Mouse (Mus musculus) heart, embryonic 10.5 days (tissue): ENCODE measurements around the gene Ccdc141. TPM values are rescaled to one million over a fixed set of nuclear protein-coding genes. Genes with fewer than 3 reads are reported as not detected.
"Not testable (repeated sequence)": the region's sequence is repeated elsewhere in the genome, so short reads cannot be mapped to it uniquely, and the experiment has no call there.

Experiments used
- DNase-seq: peaks from one replicate; pipeline ENCODE4 v3.0.0-alpha.2; 2017; ENCODE audit warnings: low spot score
- H3K27ac ChIP-seq: fragments of 300-500 bp; sonication (generic); 2 replicates; pipeline ENCODE4 v1.5.1; 2016; ENCODE audit warnings: mild to moderate bottlenecking
- H3K27me3 ChIP-seq: fragments of 300-500 bp; sonication (generic); 2 replicates; pipeline ENCODE4 v1.6.1; 2016; ENCODE audit warnings: mild to moderate bottlenecking; ENCODE audit not compliant: poor library complexity, insufficient read depth, severe bottlenecking
- H3K36me3 ChIP-seq: fragments of 300-500 bp; sonication (generic); 2 replicates; pipeline ENCODE4 v1.6.1; 2016; ENCODE audit warnings: mild to moderate bottlenecking, moderate library complexity
- H3K4me1 ChIP-seq: fragments of 300-500 bp; sonication (generic); 2 replicates; pipeline ENCODE4 v1.6.1; 2016; ENCODE audit warnings: mild to moderate bottlenecking
- H3K4me3 ChIP-seq: fragments of 300-500 bp; sonication (generic); 2 replicates; pipeline ENCODE4 v1.5.1; 2016; ENCODE audit warnings: mild to moderate bottlenecking, moderate library complexity
- H3K9me3 ChIP-seq: fragments of 300-500 bp; sonication (generic); 2 replicates; pipeline ENCODE4 v1.6.1; 2016; ENCODE audit warnings: mild to moderate bottlenecking, moderate library complexity
- WGBS: fragments of 180-500 bp; shearing (Covaris S2); methylation state at CpG from one replicate; pipeline ENCODE4 v1.1.7; 2016; 5-methylcytosine and 5-hydroxymethylcytosine counted together
- polyA plus RNA-seq: library from polyadenylated mRNA; unstranded; fragments of >200 nt; fragmentation: Nextera tagmentation; extraction: Ambion mirVana; gene quantifications from 2 replicates; pipeline ENCODE4 v1.2.1, GENCODE M21; 2016

Gene Ccdc141
- polyA plus RNA-seq, 1 experiment from 2014 or later = 150 TPM

- no peak overlapping the region for H3K4me3 ChIP-seq
- H3K9me3 ChIP-seq = no peaks in the 10 kb centered on the region
- no peak overlapping the region for H3K27ac ChIP-seq
- WGBS = 78% methylated on average over 2 of the region's 2 CpGs
- H3K36me3 ChIP-seq = peaks cover 63% of the 10 kb centered on the region
- DNase-seq = no peak
- H3K27me3 ChIP-seq = no peaks in the 10 kb centered on the region
- H3K4me1 ChIP-seq = no peaks in the 10 kb centered on the region
These were observed 149.8 kb downstream of the Ccdc141 start for GRCm38 (mm10) chr2:77020649-77021048.

- 86% methylated on average over 4 of the region's 4 CpGs for WGBS
- H3K27me3 ChIP-seq = no peaks in the 10 kb centered on the region
- H3K27ac ChIP-seq = no peak overlapping the region
- H3K4me3 ChIP-seq = no peak overlapping the region
- DNase-seq = no peak
- 0 out of 2 replicates have a peak, but pooled peaks cover 3% of the 10 kb centered on the region for H3K4me1 ChIP-seq
- no peaks in the 10 kb centered on the region for H3K9me3 ChIP-seq
- peaks cover 73% of the 10 kb centered on the region for H3K36me3 ChIP-seq
These were observed 152.7 kb downstream of the Ccdc141 start for GRCm38 (mm10) chr2:77017735-77018134.

GRCm38 (mm10) chr2:77013449-77013848, 157.0 kb downstream of the Ccdc141 start:
- not testable (repeated sequence) for DNase-seq, H3K27ac ChIP-seq, H3K4me1 ChIP-seq, H3K27me3 ChIP-seq, H3K9me3 ChIP-seq, H3K4me3 ChIP-seq
- H3K36me3 ChIP-seq = peaks cover 60% of the 10 kb centered on the region
- 83% methylated on average over 6 of the region's 6 CpGs for whole genome bisulfite sequencing

GRCm38 (mm10) chr2:77011981-77012380, 158.5 kb downstream of the Ccdc141 start:
- H3K27ac ChIP-seq = no peak overlapping the region
- 61% methylated on average over 5 of the region's 5 CpGs for WGBS
- H3K36me3 ChIP-seq = peaks cover 50% of the 10 kb centered on the region
- no peaks in the 10 kb centered on the region for H3K27me3 ChIP-seq
- H3K4me3 ChIP-seq = no peak overlapping the region
- no peaks in the 10 kb centered on the region for H3K9me3 ChIP-seq
- H3K4me1 ChIP-seq = peaks cover 3% of the 10 kb centered on the region; the same call in 1 of the 2 replicates
- DNase-seq = no peak

- no peaks in the 10 kb centered on the region; the same call in 1 of the 2 replicates for H3K4me1 ChIP-seq
- H3K4me3 ChIP-seq = no peak overlapping the region
- H3K36me3 ChIP-seq = peaks cover 16% of the 10 kb centered on the region
- no peak overlapping the region for H3K27ac ChIP-seq
- H3K27me3 ChIP-seq = no peaks in the 10 kb centered on the region
- no peaks in the 10 kb centered on the region for H3K9me3 ChIP-seq
- no peak for DNase-seq
- 74% methylated on average over 7 of the region's 7 CpGs for WGBS
These were observed 163.4 kb downstream of the Ccdc141 start for GRCm38 (mm10) chr2:77007015-77007414.

GRCm38 (mm10) chr2:77003148-77003547, 167.3 kb downstream of the Ccdc141 start:
- Histone ChIP-seq H3K4me1 (peaks cover 6% of the 10 kb centered on the region; the same call in 1 of the 2 replicates), H3K36me3 (no peaks in the 10 kb centered on the region), H3K27me3 (no peaks in the 10 kb centered on the region), H3K27ac (no peak overlapping the region), H3K4me3 (no peak overlapping the region), H3K9me3 (no peaks in the 10 kb centered on the region)
- no peak for DNase-seq
- WGBS = 77% methylated on average over 2 of the region's 2 CpGs

GRCm38 (mm10) chr2:76998351-76998750, 172.1 kb downstream of the Ccdc141 start:
- 40% methylated on average over 5 of the region's 5 CpGs for WGBS
- Histone ChIP-seq H3K27ac (peak overlapping the region; percentile 52; the same call in 1 of the 2 replicates), H3K27me3 (no peaks in the 10 kb centered on the region), H3K4me3 (no peak overlapping the region), H3K36me3 (no peaks in the 10 kb centered on the region), H3K9me3 (no peaks in the 10 kb centered on the region), H3K4me1 (peaks cover 6% of the 10 kb centered on the region; the same call in 1 of the 2 replicates)
- DNase-seq = no peak

- Histone ChIP-seq H3K36me3 (no peaks in the 10 kb centered on the region), H3K4me3 (no peak overlapping the region), H3K9me3 (no peaks in the 10 kb centered on the region), H3K27me3 (no peaks in the 10 kb centered on the region), H3K4me1 (no peaks in the 10 kb centered on the region), H3K27ac (no peak overlapping the region)
- DNase-seq = no peak
- WGBS = 81% methylated on average over 5 of the region's 5 CpGs
These were observed 177.8 kb downstream of the Ccdc141 start for GRCm38 (mm10) chr2:76992493-76993201.

- H3K4me3 ChIP-seq = no peak overlapping the region
- WGBS = 85% methylated on average over 4 of the region's 4 CpGs
- H3K27me3 ChIP-seq = no peaks in the 10 kb centered on the region
- H3K36me3 ChIP-seq = no peaks in the 10 kb centered on the region
- H3K27ac ChIP-seq = no peak overlapping the region
- H3K9me3 ChIP-seq = no peaks in the 10 kb centered on the region
- H3K4me1 ChIP-seq = peaks cover 17% of the 10 kb centered on the region
- DNase-seq = no peak
These were observed 183.1 kb downstream of the Ccdc141 start for GRCm38 (mm10) chr2:76987317-76987716.

- Histone ChIP-seq H3K27ac (peak overlapping the region; percentile 89), H3K4me1 (peaks cover 17% of the 10 kb centered on the region), H3K9me3 (no peaks in the 10 kb centered on the region), H3K27me3 (no peaks in the 10 kb centered on the region), H3K36me3 (peaks cover 7% of the 10 kb centered on the region; the same call in 1 of the 2 replicates), H3K4me3 (0 out of 2 replicates have a peak overlapping the region, but pooled peaks have one; percentile 35)
- DNase-seq = no peak
- 53% methylated on average over 5 of the region's 5 CpGs for WGBS
These were observed 186.1 kb downstream of the Ccdc141 start for GRCm38 (mm10) chr2:76984384-76984783.

- peaks cover 17% of the 10 kb centered on the region for H3K4me1 ChIP-seq
- H3K9me3 ChIP-seq = no peaks in the 10 kb centered on the region
- peaks cover 7% of the 10 kb centered on the region; the same call in 1 of the 2 replicates for H3K36me3 ChIP-seq
- 15% methylated on average over 5 of the region's 5 CpGs for WGBS
- H3K27me3 ChIP-seq = no peaks in the 10 kb centered on the region
- peak overlapping the region; percentile 35 for H3K4me3 ChIP-seq
- DNase-seq = no peak
- H3K27ac ChIP-seq = peak overlapping the region; percentile 89
These were observed 186.8 kb downstream of the Ccdc141 start for GRCm38 (mm10) chr2:76983601-76984000.

- DNase-seq = peak; percentile 95
- Histone ChIP-seq H3K27ac (peak within 1 kb of the TSS; percentile 89), H3K36me3 (peaks cover 15% of the 10 kb centered on the region), H3K4me3 (peak within 1 kb of the TSS; percentile 60), H3K9me3 (no peaks in the 10 kb centered on the region), H3K4me1 (peaks cover 17% of the 10 kb centered on the region), H3K27me3 (no peaks in the 10 kb centered on the region)
- 37% methylated on average over 18 of the region's 18 CpGs for WGBS
These were observed 187.9 kb downstream of the Ccdc141 start, which contains the start of gene Ttn for GRCm38 (mm10) chr2:76982391-76983145. Gene Ttn (minus strand): TSS chr2:76982547.

GRCm38 (mm10) chr2:76981717-76982116, 188.7 kb downstream of the Ccdc141 start:
- peaks cover 24% of the 10 kb centered on the region for H3K36me3 ChIP-seq
- WGBS = 26% methylated on average over 5 of the region's 5 CpGs
- H3K4me1 ChIP-seq = peaks cover 17% of the 10 kb centered on the region
- no peaks in the 10 kb centered on the region for H3K9me3 ChIP-seq
- peak overlapping the region; percentile 89 for H3K27ac ChIP-seq
- DNase-seq = peak; percentile 89
- H3K4me3 ChIP-seq = peak overlapping the region; percentile 60
- no peaks in the 10 kb centered on the region for H3K27me3 ChIP-seq
